Mouse (Mus musculus): ENCODE measurements around the gene Rnf144b. TPM values are rescaled to one million over a fixed set of nuclear protein-coding genes. Genes with fewer than 3 reads are reported as not detected.

Rnf144b gene
- polyA plus RNA-seq, 1 experiment = 2.4 TPM

GRCm38 (mm10) chr13:47238131-47238530, 115.7 kb downstream of the Rnf144b start:
- 88% methylated on average over 17 of the region's 17 CpGs for WGBS
- Histone ChIP-seq H3K4me3 (ENCODE audit: low read depth, low read length) (no peak overlapping the region), H3K27ac (ENCODE audit: insufficient read depth, low read depth, low read length) (no peak overlapping the region), H3K4me1 (ENCODE audit: control insufficient read depth, insufficient read depth, insufficient read length, low read length) (no peaks in the 10 kb centered on the region), H3K36me3 (ENCODE audit: control insufficient read depth, insufficient read depth, low read length) (0 out of 2 replicates have a peak, but pooled peaks cover 2% of the 10 kb centered on the region), H3K27me3 (ENCODE audit: control insufficient read depth, insufficient read depth, low read length) (no peaks in the 10 kb centered on the region)
- no peak for TF ChIP-seq CTCF (IDR thresholded peaks at IDR 0.05; ENCODE audit: extremely low read depth, insufficient read length, insufficient replicate concordance, low read depth, low read length)
- TF ChIP-seq POLR2A (IDR thresholded peaks at IDR 0.05; ENCODE audit: low read depth, low read length) = no peak

GRCm38 (mm10) chr13:47243569-47243968, 121.1 kb downstream of the Rnf144b start:
- Histone ChIP-seq H3K27ac (ENCODE audit: insufficient read depth, low read depth, low read length) (no peak overlapping the region), H3K27me3 (ENCODE audit: control insufficient read depth, insufficient read depth, low read length) (no peaks in the 10 kb centered on the region), H3K4me3 (ENCODE audit: low read depth, low read length) (no peak overlapping the region), H3K4me1 (ENCODE audit: control insufficient read depth, insufficient read depth, insufficient read length, low read length) (no peaks in the 10 kb centered on the region), H3K36me3 (ENCODE audit: control insufficient read depth, insufficient read depth, low read length) (peaks cover 3% of the 10 kb centered on the region; the same call in 1 of the 2 replicates)
- TF ChIP-seq CTCF (IDR thresholded peaks at IDR 0.05; ENCODE audit: extremely low read depth, insufficient read length, insufficient replicate concordance, low read depth, low read length) = no peak
- no peak for TF ChIP-seq POLR2A (IDR thresholded peaks at IDR 0.05; ENCODE audit: low read depth, low read length)
- 90% methylated on average over 6 of the region's 6 CpGs for WGBS

GRCm38 (mm10) chr13:47244771-47245170, 122.3 kb downstream of the Rnf144b start:
- Histone ChIP-seq H3K4me3 (ENCODE audit: low read depth, low read length) (no peak overlapping the region), H3K36me3 (ENCODE audit: control insufficient read depth, insufficient read depth, low read length) (peaks cover 3% of the 10 kb centered on the region; the same call in 1 of the 2 replicates), H3K27ac (ENCODE audit: insufficient read depth, low read depth, low read length) (no peak overlapping the region), H3K4me1 (ENCODE audit: control insufficient read depth, insufficient read depth, insufficient read length, low read length) (no peaks in the 10 kb centered on the region), H3K27me3 (ENCODE audit: control insufficient read depth, insufficient read depth, low read length) (no peaks in the 10 kb centered on the region)
- WGBS = 63% methylated on average over 11 of the region's 11 CpGs
- TF ChIP-seq POLR2A (IDR thresholded peaks at IDR 0.05; ENCODE audit: low read depth, low read length) (no peak), CTCF (IDR thresholded peaks at IDR 0.05; ENCODE audit: extremely low read depth, insufficient read length, insufficient replicate concordance, low read depth, low read length) (no peak)

GRCm38 (mm10) chr13:47246459-47246858, 124.0 kb downstream of the Rnf144b start:
- H3K36me3 ChIP-seq (ENCODE audit: control insufficient read depth, insufficient read depth, low read length) = peaks cover 3% of the 10 kb centered on the region; the same call in 1 of the 2 replicates
- 67% methylated on average over 10 of the region's 10 CpGs for WGBS
- TF ChIP-seq CTCF (IDR thresholded peaks at IDR 0.05; ENCODE audit: extremely low read depth, insufficient read length, insufficient replicate concordance, low read depth, low read length) = no peak
- TF ChIP-seq POLR2A (IDR thresholded peaks at IDR 0.05; ENCODE audit: low read depth, low read length) = no peak
- H3K27me3 ChIP-seq (ENCODE audit: control insufficient read depth, insufficient read depth, low read length) = no peaks in the 10 kb centered on the region
- no peaks in the 10 kb centered on the region for H3K4me1 ChIP-seq (ENCODE audit: control insufficient read depth, insufficient read depth, insufficient read length, low read length)
- H3K4me3 ChIP-seq (ENCODE audit: low read depth, low read length) = no peak overlapping the region
- no peak overlapping the region for H3K27ac ChIP-seq (ENCODE audit: insufficient read depth, low read depth, low read length)

GRCm38 (mm10) chr13:47247156-47247800, 124.8 kb downstream of the Rnf144b start:
- Histone ChIP-seq H3K27ac (ENCODE audit: insufficient read depth, low read depth, low read length) (no peak overlapping the region), H3K4me3 (ENCODE audit: low read depth, low read length) (no peak overlapping the region), H3K36me3 (ENCODE audit: control insufficient read depth, insufficient read depth, low read length) (peaks cover 3% of the 10 kb centered on the region; the same call in 1 of the 2 replicates), H3K4me1 (ENCODE audit: control insufficient read depth, insufficient read depth, insufficient read length, low read length) (no peaks in the 10 kb centered on the region), H3K27me3 (ENCODE audit: control insufficient read depth, insufficient read depth, low read length) (no peaks in the 10 kb centered on the region)
- WGBS = 43% methylated on average over 13 of the region's 13 CpGs
- TF ChIP-seq POLR2A (IDR thresholded peaks at IDR 0.05; ENCODE audit: low read depth, low read length) (no peak), CTCF (IDR thresholded peaks at IDR 0.05; ENCODE audit: extremely low read depth, insufficient read length, insufficient replicate concordance, low read depth, low read length) (no peak)

GRCm38 (mm10) chr13:47248289-47249010, 126.0 kb downstream of the Rnf144b start:
- no peaks in the 10 kb centered on the region for H3K27me3 ChIP-seq (ENCODE audit: control insufficient read depth, insufficient read depth, low read length)
- no peaks in the 10 kb centered on the region for H3K4me1 ChIP-seq (ENCODE audit: control insufficient read depth, insufficient read depth, insufficient read length, low read length)
- peaks cover 3% of the 10 kb centered on the region; the same call in 1 of the 2 replicates for H3K36me3 ChIP-seq (ENCODE audit: control insufficient read depth, insufficient read depth, low read length)
- H3K27ac ChIP-seq (ENCODE audit: insufficient read depth, low read depth, low read length) = no peak overlapping the region
- 79% methylated on average over 8 of the region's 8 CpGs for WGBS
- no peak overlapping the region for H3K4me3 ChIP-seq (ENCODE audit: low read depth, low read length)
- TF ChIP-seq CTCF (IDR thresholded peaks at IDR 0.05; ENCODE audit: extremely low read depth, insufficient read length, insufficient replicate concordance, low read depth, low read length) = no peak
- TF ChIP-seq POLR2A (IDR thresholded peaks at IDR 0.05; ENCODE audit: low read depth, low read length) = no peak

GRCm38 (mm10) chr13:47250615-47251014, 128.2 kb downstream of the Rnf144b start:
- Histone ChIP-seq H3K27ac (ENCODE audit: insufficient read depth, low read depth, low read length) (no peak overlapping the region), H3K36me3 (ENCODE audit: control insufficient read depth, insufficient read depth, low read length) (no peaks in the 10 kb centered on the region), H3K4me1 (ENCODE audit: control insufficient read depth, insufficient read depth, insufficient read length, low read length) (no peaks in the 10 kb centered on the region), H3K27me3 (ENCODE audit: control insufficient read depth, insufficient read depth, low read length) (no peaks in the 10 kb centered on the region), H3K4me3 (ENCODE audit: low read depth, low read length) (no peak overlapping the region)
- WGBS = 54% methylated on average over 1 of the region's 1 CpGs
- no peak for TF ChIP-seq POLR2A (IDR thresholded peaks at IDR 0.05; ENCODE audit: low read depth, low read length)
- TF ChIP-seq CTCF (IDR thresholded peaks at IDR 0.05; ENCODE audit: extremely low read depth, insufficient read length, insufficient replicate concordance, low read depth, low read length) = no peak
